Mouse (Mus musculus) hindbrain, embryonic 13.5 days (tissue): ENCODE results near the gene Olfr521. TPM values are rescaled to one million over a fixed set of nuclear protein-coding genes. Genes with fewer than 3 reads are reported as not detected.
"Not testable (repeated sequence)": the region's sequence is repeated elsewhere in the genome, so short reads cannot be mapped to it uniquely, and the experiment has no call there.

Source experiments
- ATAC-seq: fragments of 200-750 bp; cut with Nextera tagmentation; 2 replicates; pipeline ENCODE4 v1.8.0; 2017; ENCODE audit warnings: moderate TSS enrichment; ENCODE audit not compliant: low FRiP score
- H3K27ac ChIP-seq: fragments of 300-500 bp; sonication (generic); 2 replicates; pipeline ENCODE4 v1.5.1; 2015; ENCODE audit warnings: inconsistent platforms, mild to moderate bottlenecking, moderate library complexity
- H3K27me3 ChIP-seq: fragments of 300-500 bp; sonication (generic); 2 replicates; pipeline ENCODE4 v1.6.1; 2015; ENCODE audit warnings: mild to moderate bottlenecking, inconsistent platforms
- H3K36me3 ChIP-seq: fragments of 300-500 bp; sonication (generic); 2 replicates; pipeline ENCODE4 v1.6.1; 2015; ENCODE audit warnings: mild to moderate bottlenecking, inconsistent platforms
- H3K4me1 ChIP-seq: fragments of 300-500 bp; sonication (generic); replicated peaks from 2 replicates; pipeline ENCODE4 v1.6.1; 2015; ENCODE audit warnings: inconsistent platforms
- H3K4me2 ChIP-seq: fragments of 300-500 bp; sonication (generic); 2 replicates; pipeline ENCODE4 v1.6.1; 2015; ENCODE audit warnings: inconsistent platforms, mild to moderate bottlenecking, moderate library complexity
- H3K4me3 ChIP-seq: fragments of 300-500 bp; sonication (generic); 2 replicates; pipeline ENCODE4 v1.5.1; 2015; ENCODE audit warnings: mild to moderate bottlenecking, inconsistent platforms
- H3K9ac ChIP-seq: fragments of 300-500 bp; sonication (generic); 2 replicates; pipeline ENCODE4 v1.6.1; 2015; ENCODE audit warnings: mild to moderate bottlenecking, inconsistent platforms
- H3K9me3 ChIP-seq: fragments of 300-500 bp; sonication (generic); 2 replicates; pipeline ENCODE4 v1.6.1; 2016; ENCODE audit warnings: inconsistent platforms
- WGBS: fragments of 180-500 bp; shearing (Covaris S2); methylation state at CpG from one replicate; pipeline ENCODE4 v1.1.7; 2015; 5-methylcytosine and 5-hydroxymethylcytosine counted together
- polyA plus RNA-seq: library from polyadenylated mRNA; unstranded; fragments of >200 nt; fragmentation: Nextera tagmentation; extraction: Ambion mirVana; gene quantifications from 2 replicates; pipeline ENCODE4 v1.2.1, GENCODE M21; 2015

Olfr521 gene
- polyA plus RNA-seq, 1 experiment from 2014 or later: not detected

DNA sequence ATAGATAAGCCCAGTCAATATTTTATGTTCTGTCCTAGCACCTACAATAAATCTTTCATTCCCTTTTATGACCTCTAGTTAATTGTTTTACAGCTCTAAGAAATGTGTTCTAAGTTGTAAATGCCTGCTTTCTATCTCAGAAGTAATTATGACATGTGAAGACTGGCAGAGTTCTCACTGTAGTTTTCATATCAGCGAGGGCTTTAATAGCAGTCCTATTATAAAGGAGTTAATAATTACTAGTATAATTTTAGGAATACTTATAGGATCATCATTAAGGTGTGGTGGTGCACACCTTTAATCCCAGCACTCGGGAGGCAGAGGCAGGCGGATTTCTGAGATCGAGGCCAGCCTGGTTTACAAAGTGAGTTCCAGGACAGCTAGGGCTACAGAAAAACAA lies 48.4 kb downstream of the Olfr521 start:
- Histone ChIP-seq H3K4me2 (no peak overlapping the region), H3K4me3 (no peak overlapping the region), H3K36me3 (peaks cover 9% of the 10 kb centered on the region), H3K9ac (no peak overlapping the region), H3K27ac (no peak overlapping the region), H3K27me3 (no peaks in the 10 kb centered on the region), H3K9me3 (no peaks in the 10 kb centered on the region), H3K4me1 (no peaks in the 10 kb centered on the region)
- no peak for ATAC-seq
- WGBS: 92% methylated on average over 4 of the region's 4 CpGs

DNA sequence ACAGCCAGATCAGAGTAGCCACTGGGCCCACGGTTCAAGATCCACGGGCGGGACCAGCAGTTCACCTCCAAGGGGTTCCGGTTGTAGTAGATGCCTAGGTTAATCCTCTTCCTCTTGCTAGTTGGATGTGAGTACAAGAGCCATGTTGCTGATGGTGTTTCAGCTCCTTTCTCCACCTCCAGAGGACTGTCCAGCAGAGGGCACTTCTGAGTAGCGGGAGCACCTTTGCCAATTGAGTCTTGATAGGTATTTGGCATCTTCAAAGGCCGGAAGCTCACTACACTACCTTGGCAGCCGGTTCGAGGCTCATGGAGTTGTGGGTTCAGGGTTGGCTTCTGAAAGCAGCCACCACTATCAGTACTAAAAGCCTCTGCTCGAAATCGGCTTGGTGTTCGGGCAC lies 50.1 kb downstream of the Olfr521 start:
- Histone ChIP-seq H3K4me2 (no peak overlapping the region), H3K9ac (no peak overlapping the region), H3K27ac (no peak overlapping the region), H3K4me3 (no peak overlapping the region), H3K36me3 (peaks cover 9% of the 10 kb centered on the region), H3K27me3 (no peaks in the 10 kb centered on the region), H3K9me3 (no peaks in the 10 kb centered on the region), H3K4me1 (no peaks in the 10 kb centered on the region)
- no peak for ATAC-seq
- 90% methylated on average over 11 of the region's 11 CpGs for WGBS

DNA sequence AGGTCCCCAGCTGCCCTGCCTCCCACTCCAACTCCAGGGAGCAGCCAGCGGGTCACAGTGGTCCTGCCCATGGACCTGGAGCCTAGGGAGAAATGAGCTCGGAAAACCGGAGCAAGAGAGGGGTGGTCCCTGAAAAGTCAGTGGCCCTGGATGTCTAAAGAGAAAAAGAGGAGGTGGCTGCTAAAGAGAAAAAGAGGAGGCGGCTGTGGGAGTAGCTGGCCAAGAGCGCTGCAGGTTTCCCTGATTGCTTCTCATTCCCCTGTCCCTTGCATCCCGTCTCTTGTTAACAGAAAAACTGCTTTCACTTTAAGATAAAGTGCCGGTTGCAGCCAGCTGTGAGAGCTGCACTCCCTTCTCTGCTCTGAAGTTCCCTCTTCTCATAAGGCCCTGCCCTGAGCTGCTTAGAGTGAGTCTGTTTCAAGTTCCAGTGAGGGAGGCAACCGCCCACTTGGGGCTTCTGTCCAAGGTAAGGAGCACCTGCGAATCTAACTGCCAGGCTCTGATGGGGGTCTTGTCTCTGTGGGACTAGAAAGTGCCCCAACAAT lies 54.9 kb downstream of the Olfr521 start:
- not testable (repeated sequence) for H3K36me3 ChIP-seq, H3K9ac ChIP-seq, H3K27me3 ChIP-seq, H3K27ac ChIP-seq, ATAC-seq, H3K4me2 ChIP-seq, H3K9me3 ChIP-seq, H3K4me3 ChIP-seq, H3K4me1 ChIP-seq
- WGBS: 18% methylated on average over 9 of the region's 9 CpGs

Other genes with a start within 250 kb of the Olfr521 start
- 15.6 and 15.9 TPM in 2 replicates for gene Arrb1, start 228.0 kb upstream of the Olfr521 start, polyA plus RNA-seq
- gene Tpbgl, start 136.4 kb upstream of the Olfr521 start, polyA plus RNA-seq: 1.4 TPM in 2 replicates
- 5.8 TPM in 2 replicates for gene Slco2b1, start 52.2 kb upstream of the Olfr521 start, polyA plus RNA-seq
- gene Olfr520, start 33.2 kb upstream of the Olfr521 start, polyA plus RNA-seq: not detected in 2 replicates
- gene Neu3, start 64.9 kb downstream of the Olfr521 start, polyA plus RNA-seq: 2.2 TPM in 2 replicates
- 0.51 and 0.72 TPM in 2 replicates for gene Xrra1, start 95.6 kb downstream of the Olfr521 start, polyA plus RNA-seq
- gene Spcs2, start 100.0 kb downstream of the Olfr521 start, polyA plus RNA-seq: 331 and 344 TPM in 2 replicates
- 4.1 and 4.5 TPM in 2 replicates for gene Rnf169, start 216.9 kb downstream of the Olfr521 start, polyA plus RNA-seq
- gene Chrdl2, start 242.7 kb downstream of the Olfr521 start, polyA plus RNA-seq: 0.27 and 0.42 TPM in 2 replicates